Mouse (Mus musculus) v-Abl transformed pro-B cells (cell line): ENCODE results near the gene Pparg.

Experiments used
- in situ Hi-C, 2 experiments: fragments of 400-800 bp; cut with MboI; formaldehyde crosslinking; loops; one replicate each; pipeline ENCODE4 v1.15.1; 2025; ENCODE audit not compliant: unreplicated experiment in 2 of 2

Pparg gene

DNA sequence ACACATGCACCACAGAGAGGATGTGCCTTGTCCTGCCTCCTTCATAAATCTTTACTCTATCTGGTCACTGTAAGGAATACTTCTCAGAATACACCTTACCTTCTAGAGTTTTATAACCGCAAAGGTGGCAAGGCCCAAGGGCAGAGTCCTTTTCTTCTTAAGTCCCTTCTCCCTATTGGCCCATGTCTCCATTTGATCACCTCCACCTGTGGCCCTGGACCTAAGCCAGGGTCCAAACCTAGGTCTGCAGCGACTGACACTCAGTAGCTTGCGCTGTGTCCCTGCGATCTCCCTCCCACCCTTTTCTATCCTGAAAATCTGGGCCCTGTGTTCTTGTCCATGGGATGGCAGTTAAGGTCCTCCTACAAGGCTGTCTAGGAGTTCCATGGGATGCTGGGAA is 142.3 kb downstream of the Pparg start:
- in situ Hi-C loops, result no loop called here

DNA sequence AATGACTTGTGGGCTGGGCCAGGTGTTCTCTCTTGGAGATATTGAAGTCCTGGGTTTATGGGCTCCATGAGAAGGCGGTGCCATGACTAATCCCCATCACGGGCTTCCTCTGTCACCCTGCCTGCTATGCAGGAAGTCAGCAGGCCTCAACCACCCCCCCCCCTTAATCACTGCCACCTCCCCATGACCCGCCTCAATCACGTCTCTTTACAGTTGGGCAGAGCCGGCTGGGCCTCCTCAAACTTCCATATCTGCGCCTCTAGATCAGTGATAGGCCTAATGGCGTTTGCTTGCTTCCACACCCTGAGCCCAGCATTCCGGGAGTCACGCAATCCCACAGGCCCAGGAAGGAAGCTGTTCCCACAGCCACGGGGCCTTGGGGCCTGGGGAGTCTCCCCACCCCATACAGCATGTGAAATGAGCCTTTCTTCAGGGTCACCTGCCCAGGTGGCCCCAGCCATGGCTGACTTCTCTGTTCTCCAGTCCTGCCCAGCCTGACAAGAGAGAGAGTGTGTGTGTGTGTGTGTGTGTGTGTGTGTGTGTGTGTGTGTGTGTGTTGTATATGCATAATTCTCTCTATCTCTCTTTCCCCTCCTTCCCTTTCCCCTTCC is 142.9 kb downstream of the Pparg start:
- in situ Hi-C loops, result no loop called here

DNA sequence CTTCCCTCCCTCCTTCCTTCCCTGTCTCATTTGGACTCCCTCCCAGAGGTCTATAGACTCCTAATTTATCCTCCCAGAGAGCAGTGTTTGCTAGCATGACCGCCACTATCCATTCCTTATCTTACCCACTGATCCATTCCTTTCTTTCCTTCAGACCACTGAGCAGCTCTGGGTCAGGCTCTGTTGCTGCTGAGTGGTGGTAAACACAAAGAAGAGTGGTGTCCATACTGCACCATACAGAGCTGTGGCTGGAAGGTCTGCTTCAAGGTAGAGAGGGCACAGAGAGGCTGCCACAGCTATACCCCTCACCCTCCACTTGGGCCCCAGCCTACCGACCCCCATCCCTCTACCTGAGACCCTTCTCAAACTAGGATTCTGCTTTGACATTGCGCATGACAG is 143.4 kb downstream of the Pparg start:
- in situ Hi-C loops, result no loop called here

DNA sequence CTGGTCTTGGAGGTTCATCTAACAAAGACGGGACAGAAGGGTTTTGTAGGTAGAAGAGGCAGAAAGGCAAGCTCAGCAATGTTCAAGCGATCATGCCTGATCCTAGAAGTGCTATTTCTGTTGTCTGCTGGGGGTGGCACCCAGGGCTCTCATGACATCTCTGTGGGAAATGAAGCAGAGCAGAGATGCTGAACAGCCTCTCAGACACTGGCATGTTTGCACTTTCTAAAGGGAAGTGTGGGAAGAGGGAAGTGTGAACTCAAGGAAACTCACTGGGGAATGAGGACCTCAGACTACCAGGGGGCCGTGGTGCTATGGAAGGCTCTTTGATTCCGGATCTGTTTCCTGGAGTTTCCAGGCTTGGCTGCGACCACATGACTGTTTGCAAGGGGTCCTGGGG is 144.2 kb downstream of the Pparg start:
- in situ Hi-C loops, result no loop called here

DNA sequence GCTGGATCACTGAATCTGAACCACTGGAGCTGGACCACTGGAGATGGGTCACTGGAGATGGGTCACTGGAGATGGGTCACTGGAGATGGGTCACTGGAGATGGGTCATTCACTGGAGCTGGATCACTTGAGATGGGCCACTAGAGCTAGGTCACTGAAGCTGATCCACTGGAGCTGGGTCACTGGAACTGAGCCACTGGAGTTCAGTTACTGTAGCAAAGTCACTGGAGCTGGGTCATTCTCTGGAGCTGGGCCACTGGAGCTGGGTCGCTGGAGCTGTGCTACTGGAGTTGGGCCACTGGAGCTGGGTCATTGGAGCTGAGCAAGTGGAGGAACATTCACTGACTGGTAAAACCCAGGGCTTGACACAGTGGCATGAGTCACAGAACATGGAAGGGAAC is 145.7 kb downstream of the Pparg start:
- in situ Hi-C loops, result no loop called here

DNA sequence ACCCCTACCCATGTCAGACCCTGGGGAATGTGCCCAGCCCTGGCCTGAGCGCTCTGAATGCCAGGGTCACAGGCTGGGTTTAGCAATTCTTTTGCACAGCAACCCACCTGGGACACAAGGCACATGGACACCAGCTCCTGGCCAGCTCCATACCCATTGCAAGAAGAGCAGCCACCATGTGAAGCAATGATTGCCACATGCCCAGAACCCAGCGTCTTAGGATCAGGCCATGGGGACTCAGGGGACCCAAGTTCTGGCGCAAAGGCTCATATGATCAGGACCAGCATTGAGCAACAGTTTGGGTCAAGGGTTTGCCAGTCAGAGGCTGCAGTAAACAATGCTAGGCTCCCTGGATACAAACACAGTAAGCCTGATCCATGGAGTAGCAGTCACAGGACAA is 150.7 kb downstream of the Pparg start:
- in situ Hi-C loops, result no loop called here

DNA sequence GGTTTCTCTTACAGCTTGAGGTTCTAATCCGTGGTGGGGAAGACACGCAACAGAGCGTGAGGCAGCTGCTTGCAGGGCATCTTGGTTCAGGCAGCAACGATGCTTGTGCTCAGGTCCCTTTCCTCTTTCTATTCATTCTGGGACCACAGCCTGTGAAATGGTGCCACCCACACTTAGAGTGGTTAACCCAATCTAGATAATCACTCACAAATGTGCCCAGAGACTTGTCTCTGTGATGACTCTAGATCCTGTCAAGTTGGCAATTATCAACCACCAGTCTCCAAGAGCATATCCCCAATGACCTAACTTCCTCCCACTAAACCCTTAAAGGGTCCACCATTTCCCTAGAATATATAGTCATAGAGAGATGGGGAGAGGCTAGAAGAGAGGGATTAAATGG is 152.5 kb downstream of the Pparg start:
- in situ Hi-C loops, result no loop called here

DNA sequence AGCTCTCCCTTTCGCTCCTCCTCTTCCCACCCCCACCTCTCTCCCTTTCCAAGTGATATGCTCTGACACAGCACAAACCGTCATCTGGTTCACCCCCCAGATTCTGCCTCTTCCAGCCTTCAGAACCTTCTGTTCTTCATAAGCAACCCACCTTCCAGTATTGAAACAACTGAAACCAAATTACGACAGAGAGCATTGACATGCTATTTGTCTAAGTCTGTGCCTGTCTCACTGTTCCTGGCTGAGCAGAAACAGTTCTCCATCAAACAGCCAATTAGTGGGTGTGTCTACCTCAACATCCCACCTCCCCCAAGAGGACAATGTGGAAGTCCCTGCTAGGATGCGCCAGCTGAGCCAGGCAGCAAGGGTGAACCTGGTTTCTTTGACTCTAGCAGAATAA is 157.2 kb downstream of the Pparg start:
- in situ Hi-C loops, result no loop called here

DNA sequence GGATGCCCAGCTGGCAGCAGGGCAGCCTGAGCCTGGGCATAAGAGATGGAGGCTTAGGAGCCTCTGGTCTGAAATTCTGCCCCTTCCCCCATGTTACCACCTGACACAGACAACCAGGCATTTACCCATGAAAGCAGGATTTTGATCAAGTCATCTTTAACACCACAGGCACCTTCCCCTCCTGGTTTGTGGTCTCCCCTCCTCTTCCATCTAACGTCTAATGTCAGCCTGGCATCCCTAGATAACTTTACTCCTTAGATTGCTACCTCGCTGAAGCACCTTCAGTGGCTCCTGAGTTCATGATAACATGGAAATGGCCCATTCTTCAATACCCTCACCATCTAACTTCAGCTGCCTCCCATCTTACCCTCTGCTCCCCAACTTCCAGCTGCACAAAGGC is 157.6 kb downstream of the Pparg start:
- in situ Hi-C loops, result no loop called here

DNA sequence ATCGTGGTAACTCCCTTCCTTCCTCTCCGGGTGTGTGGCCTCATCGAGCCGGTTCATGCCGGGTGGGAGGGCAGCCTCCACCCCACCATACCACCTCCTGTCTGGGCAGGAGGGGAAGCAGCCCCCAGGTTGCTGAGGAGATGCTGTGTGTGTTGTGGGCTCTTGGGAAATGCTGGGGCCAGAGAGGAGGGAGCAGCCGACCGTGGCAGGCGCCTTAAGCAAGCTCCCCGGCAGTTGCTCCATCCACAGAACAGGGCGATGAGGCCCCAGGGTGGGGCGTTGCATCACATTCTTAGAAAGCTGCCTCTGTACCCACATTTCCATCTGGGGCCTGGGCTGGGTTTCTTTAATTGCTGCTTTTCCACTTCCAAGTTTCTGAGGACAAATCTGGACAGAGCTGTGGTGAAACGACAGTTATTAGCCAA is 158.5 kb downstream of the Pparg start:
- in situ Hi-C loops, result no loop called here

DNA sequence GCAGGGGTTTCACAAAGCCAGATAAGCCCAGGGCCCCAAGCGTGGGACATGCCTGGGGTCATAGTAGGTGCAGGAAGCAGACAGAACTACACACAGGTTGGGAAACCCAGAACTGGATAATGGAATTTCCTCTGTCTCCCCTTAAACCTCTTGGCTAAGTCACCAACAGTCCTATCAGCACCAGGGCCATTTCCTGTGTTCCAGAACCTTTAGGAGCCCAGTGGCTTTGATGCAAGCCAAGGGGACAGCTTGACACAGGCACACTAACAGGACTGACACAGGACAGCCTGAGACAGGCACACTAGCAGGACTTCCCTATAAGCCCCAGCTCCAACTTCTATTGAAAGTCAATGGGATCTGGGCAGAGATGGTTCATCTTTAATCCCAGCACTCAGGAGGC is 161.2 kb downstream of the Pparg start:
- in situ Hi-C loops, result no loop called here

DNA sequence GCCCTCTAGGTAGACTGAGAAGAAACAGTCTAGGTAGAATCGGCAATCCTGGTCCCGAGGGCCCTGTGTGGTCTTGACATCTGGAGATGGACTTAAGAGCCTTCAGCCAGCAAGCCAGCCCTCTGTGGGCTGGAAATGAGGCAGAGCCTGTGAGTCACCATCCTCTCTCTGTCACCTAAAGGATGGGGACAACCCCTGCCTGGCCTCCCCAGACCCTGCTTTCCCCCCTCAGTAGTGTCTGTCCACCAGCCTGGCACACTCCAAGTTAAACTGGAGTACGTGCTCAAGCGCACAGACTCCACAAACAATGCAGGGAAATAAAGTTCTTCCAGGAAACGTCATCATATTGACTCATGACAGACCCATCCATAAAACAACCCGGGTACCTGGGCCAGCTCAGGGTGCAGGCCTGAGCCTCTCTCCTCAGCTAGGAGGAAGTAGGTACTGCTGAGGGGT is 162.0 kb downstream of the Pparg start:
- in situ Hi-C loops, result no loop called here

DNA sequence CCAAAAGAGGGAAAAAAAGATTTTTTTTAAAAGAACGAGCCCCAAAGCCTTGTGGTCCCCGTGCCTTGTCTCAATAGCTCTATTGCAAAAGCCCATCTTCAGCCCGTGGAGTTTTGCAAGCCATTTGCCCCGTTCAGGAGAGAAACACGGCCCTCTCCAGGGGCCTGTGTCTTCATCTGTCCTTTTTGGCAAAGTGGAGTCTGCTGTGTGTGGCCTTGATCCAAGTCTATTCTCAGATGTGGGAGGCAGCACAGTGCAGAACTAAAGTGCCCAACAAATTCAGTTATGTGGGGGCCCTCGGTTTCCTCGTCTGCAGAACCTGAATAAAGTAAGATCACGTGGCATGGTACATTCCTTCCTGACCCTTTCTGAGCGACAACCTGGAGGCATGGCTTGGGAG is 162.4 kb downstream of the Pparg start:
- in situ Hi-C loops, result no loop called here

DNA sequence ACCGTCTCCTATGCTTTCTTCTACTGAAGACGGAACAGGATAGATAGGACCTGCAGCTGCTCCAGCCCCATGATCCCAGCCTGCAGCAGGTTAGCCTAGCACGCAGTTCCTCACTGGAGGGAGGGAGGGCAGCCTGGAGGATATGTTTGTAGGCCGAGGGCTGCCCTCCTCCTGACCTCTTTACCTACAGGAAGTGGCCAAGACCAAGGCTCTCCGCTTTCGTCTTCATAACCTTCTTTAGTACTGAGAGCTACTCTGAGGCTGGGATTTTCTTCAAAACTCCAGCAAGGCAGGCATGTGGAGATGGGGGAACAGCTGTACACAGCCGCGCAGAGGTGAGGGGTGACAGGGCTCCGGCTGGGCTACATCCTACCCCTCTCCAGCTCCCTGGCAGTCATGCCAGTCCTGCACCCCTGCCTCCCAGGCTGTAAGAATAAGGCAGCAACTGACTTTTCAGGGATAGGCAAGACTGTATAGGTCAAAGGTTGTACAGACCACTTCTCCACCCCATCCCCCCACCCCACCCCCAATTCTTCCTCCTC is 163.8 kb downstream of the Pparg start:
- in situ Hi-C loops, result no loop called here

DNA sequence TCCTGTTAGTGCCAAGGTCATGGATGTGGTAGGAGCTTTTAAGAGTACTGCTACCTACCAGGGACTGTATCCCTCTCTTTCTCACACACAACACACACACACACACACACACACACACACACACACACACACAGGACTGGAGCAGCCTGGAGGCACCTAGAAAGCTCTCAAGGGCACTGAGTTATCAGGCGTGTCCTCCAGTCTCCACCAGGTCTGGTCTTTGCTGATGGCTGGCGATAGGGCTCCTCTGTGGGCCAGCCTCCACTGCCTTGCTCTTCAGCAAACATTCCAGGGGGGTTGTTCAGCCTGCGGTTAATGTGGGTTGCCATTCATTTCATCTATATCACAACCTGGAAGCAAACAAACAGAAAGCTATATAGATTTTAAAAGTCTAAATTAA is 166.7 kb downstream of the Pparg start:
- in situ Hi-C loops, result loop anchor here (25.0 kb wide), 3 partner anchors 490 to 1440 kb away; partner anchors contain the start of gene Tamm41 (in 2 of the 2)

DNA sequence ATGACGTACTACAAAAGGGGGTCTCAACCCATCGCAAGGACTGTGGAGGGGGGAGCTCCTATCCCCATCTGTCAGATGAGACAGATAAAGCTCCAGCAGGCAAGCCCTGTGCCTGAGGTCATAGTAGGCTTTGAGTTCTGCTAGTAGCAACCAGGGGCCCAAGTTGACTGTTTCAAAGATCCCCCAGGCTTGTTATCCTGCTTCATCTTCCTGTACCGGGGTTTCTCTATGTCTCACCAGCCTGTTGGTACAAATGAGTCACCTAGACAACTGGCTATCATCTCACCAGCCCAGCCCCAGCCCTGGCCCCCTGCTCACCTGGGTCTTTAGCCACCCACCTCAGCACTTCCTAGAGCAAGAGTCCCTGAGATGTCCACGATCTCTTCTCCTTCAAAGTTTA is 167.6 kb downstream of the Pparg start:
- in situ Hi-C loops, result loop anchor here (25.0 kb wide), 3 partner anchors 491 to 1441 kb away; partner anchors contain the start of gene Tamm41 (in 2 of the 2)

DNA sequence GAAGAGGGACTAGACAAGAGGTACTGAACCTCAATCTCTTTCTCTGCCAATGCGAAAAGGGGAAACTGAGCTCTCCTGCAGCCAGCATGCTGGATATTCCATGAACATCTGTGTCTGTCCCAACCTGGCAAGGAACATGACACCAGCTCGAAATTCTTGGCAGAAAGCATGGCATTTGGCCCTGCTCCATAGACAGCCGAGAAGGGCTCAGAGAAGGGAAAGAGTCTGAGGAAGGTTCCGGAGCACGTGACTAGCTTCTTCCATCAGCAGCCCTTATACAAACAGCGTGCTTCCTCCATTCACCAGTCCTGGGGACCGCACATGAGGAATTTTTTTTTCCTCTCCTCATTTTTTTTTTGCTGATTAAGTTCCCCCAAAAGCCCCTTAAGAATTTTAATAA is 173.9 kb downstream of the Pparg start:
- in situ Hi-C loops, result loop anchor here (5.0 to 25.0 kb wide), 6 partner anchors 302 to 1447 kb away; partner anchors contain the start of genes Tamm41 (in 2 of the 2) and Gm17482 (in 1 of the 2)

DNA sequence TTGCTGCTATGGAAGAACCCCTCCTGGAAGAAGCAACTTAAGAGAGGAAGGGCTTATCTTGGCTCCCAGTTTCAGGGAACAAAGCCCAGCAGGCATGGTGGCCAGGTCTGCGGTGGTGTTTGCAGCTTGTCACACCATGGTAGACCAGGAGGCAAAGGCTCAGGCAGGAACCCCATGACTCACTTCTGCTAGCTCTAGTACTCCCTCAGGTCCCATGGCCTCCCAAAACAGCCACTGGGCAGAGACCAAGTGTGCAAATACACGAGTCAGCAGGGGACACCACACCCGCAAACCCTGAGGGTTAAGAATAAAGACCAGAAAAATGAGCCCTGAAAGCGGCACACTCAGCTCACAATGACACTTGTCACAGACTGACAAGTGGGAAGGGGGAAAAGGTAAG is 175.4 kb downstream of the Pparg start:
- in situ Hi-C loops, result loop anchor here (5.0 to 25.0 kb wide), 6 partner anchors 304 to 1449 kb away; partner anchors contain the start of genes Tamm41 (in 2 of the 2) and Gm17482 (in 1 of the 2)

DNA sequence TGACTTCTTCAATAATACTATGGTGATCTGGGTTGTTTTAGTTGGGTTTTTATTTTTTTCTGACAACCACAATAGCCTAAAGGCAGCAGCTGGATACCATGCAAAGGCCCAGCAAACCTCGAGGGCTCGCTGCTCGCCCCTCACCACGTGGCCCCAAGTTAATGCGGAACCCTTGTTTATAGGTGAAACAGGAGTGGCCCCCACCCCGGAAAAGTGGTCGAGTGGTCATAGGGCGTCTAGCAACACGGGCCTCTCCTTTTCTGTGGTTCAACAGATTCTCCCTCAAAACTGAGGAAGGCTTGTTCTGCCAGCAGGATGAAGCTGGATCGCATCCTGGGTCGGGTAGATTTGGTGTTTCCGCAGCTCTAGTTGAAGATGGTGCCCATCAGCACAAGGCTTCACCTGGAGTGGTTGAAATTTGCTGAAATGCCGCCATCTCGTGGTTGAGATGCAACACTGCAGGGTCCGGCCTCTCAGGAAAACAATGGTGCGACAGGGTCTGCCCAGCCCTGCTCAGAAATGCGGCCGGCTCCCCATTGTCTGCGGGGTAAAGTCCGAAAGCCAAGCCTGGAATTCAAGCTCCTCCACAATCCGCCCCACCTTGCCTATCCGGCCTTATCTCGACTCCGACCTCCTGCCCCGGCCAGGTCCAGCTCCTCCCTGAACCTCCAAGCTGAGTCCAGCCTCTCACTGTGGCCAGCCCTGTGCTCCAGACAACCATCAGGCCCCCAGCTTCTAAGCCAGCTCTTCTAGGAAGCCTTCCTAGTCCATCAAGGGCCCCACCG is 178.1 kb downstream of the Pparg start:
- in situ Hi-C loops, result loop anchor here (5.0 to 25.0 kb wide), 6 partner anchors 307 to 1452 kb away; partner anchors contain the start of genes Tamm41 (in 2 of the 2) and Gm17482 (in 1 of the 2)
